Mouse (Mus musculus) testis, postnatal 14 days (tissue): ENCODE measurements at regions not wholly inside any gene's neighbourhood (a gene's known extent, or its start where the extent isn't known, plus 50 kb on each side); places are given as distances from the start of the nearest gene placed in this dataset.
"Not testable (repeated sequence)": the region's sequence is repeated elsewhere in the genome, so short reads cannot be mapped to it uniquely, and the experiment has no call there.

Experiments used
- DNase-seq: peaks from one replicate; pipeline ENCODE4 v3.0.0; 2021; ENCODE audit warnings: low spot score

DNA sequence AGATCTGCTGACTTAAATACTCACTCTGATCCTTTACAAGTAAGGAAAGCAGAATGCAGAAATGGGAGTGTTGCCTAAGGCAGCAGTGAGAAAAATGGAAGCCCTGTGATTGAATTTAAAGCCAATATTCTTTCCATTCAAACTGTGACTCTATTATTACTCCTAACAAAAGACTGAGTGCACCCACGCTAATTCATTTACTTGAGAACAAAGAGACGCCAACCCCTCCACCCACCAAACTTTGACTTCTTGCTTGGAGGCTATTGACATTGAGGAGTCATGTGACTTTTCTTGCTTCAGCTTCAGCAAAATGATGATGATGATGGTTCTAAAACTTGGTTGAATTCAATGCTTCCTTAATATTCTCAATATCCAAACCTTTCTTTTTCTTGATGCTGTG is 245.6 kb downstream of the Enc1 start:
- no peak for DNase-seq

DNA sequence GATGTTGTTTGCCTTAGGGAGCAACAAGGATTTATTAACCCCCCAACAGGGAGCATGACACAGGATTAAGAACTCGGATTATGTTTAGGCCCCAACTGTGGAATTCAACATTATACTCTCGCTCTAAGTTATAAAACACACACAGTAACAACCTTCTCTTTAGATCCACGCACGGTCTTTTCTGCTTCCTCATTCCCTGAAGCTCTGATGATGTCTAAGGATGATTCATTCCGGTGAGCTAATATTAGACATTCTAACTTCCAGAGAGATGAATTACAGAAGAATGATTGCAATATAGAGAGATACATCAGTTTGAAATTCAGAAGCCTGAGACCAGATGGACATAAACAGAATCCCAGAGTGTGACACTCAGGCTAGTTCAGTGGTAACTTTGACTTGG is 245.0 kb downstream of the Enc1 start:
- DNase-seq = no peak

DNA sequence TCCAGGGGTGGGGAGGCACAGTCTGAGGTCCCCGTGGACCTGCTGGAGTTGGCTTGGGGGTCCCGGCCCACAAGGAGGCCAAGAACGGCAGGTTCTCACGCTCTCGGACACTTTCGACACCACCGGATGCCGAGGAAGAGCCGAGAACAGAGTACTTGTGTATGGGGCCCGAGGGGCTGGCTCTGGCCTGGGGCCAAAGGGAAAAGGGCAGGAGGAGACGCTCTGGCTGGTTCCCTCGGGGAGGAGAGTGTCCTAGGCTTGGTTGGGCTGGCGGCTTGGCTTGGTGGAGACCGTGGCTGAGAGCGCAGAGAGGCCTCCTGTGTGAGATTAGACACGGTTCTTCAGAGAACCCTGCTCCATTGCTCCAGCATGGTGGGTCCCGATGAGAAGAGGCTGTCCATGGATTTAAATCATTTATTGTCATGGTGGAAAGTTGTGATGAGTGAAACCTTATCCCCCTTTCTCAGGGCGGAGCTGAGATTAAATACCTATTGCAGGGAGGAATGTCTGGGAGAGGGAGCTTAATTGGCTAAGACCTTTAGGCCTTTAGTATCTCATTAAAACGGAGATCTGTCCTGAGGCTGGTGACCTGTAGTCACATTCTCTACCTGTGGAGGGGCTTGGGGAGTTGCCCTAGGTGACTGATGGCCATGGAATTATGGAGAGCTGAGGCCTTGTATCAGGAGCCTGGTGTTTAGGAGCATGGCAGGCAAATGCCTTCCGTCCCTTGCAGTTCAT is 244.1 kb downstream of the Enc1 start:
- no peak for DNase-seq

DNA sequence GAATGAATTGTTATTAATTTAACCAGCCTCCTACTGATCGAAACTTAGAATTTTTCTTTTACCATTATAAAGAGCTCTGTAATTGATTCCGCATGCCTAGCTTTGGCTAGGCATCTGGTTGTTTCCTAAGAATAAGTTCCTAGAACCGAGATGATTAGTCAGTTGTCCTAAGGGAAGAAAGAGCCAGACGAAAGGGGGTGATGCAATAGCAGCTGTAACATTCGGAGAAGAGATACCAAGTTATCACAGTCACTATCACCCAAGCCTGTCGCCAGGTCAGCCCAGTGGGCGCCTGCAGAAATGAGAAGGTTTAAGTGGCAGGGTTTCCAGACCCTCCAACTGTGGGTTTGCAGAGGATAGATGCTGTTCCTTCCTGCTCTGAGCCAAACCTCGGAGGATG is 242.8 kb downstream of the Enc1 start:
- DNase-seq = no peak

DNA sequence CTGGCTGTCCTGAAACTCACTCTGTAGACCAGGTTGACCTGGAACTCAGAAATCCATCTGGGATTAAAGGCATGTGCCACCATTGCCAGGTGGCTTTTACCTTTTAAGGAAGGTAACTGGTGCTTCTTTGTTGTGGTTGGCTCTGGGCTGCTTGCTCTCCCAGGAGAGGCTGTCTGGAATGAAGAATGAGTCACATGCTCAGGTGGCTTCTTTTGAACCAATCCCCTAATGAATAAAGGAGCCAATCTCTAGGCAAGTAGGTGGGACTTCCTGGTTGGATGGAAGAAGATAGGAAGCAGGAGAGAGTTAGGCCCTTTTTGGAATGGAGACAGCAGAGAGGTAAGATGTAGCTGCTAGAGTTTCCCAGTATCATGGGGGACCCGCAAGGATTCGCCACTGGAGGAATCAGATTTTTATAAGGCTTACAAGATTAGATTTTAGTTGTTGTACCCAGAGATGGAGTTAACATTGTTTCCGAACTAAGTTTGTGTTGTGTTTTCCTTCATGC is 241.6 kb downstream of the Enc1 start:
- DNase-seq = no peak

DNA sequence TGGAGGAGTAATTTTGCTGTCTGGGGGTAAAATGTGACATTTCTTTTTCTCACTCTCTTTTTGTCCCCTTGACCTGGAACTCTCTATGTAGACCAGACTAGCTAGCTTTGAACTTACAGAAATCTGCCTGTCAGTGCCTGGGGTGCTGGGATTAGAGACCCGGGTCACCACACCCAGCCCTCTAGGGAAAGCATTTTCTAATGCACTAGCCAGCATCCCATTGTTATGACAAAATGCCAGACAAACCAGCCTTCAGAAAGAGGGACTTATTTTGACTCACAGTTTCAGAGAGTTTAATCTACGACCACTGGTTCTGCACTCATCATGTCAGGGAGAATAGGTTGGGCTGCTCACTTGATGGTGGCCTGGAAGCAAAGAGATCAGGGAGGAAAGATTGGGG is 240.4 kb downstream of the Enc1 start:
- no peak for DNase-seq

DNA sequence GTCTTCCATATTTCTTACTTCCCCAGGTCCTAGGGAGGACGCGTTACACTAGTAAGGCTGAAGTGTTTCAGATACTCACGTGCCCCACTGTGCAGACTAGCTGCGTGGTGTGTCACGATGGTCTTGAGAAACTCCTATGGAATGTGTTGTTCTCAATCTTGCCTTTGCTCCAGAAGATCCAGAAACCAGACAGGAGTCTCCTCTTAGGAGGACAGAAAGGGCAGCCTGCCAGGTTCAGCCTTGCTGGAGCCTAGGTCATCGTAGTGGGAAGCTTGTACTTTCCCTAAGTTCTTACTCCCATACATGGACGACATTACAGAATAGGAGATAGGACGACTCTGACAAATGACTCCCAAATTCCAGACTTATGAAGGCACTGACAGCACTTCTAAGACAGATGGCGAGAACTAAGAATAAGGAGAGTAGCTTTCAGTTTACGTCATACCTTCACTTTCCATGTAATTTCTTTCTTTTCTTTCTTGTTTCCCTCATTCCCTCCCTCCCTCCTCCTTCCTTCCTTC is 238.2 kb downstream of the Enc1 start:
- DNase-seq = no peak

DNA sequence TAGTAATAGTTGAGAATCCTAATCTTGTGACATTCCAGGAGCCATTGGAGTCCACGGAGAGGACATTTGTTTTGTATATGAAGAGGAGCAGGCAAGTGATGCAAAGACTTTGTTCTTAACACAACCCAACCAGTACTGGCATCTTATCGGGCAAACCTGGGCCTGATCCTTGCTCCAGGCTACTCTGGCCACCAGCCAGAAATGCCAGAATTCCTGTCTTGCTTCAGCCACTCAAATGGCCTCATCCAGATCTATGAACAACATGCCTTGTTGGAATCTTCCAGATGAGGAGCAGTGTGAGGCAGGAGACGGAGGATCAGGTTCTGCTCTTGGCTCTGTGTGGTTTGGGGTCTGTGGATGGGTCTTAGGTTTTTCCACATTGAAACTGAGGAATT is 233.1 kb downstream of the Enc1 start:
- no peak for DNase-seq

DNA sequence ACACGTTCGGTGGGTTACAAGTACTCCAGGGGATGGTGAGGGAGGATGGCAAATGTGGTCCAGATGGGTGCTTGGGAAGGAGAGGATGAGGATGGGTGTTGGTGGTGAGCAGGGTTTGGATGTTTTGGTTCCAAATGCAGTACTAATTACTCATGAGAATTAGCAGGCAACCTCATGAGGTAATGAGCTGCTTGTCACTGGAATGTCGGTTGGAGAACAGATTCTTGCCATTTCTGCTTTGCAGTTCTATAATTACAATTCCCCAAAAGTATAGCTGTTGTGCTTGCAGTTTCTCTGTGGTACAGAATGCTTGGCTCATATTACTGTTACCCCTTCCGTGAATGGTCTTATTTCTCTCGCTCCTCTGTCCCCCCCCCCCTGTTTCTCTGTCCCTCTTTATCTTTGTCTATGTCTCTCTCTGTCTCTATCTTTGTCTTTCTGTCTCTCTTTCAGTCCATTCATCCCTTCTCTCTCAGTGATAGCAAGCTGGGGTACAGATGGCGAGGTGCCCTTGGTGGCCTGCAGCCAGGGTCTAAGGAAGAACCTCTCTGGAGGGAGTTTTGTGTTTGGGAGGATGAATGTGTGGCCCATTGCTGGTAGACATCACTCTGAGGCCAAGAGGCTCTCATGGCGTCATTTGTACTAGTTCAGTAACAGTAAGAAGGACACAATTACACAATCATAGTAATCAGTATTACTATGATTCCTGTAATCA is 232.5 kb downstream of the Enc1 start:
- DNase-seq = no peak

DNA sequence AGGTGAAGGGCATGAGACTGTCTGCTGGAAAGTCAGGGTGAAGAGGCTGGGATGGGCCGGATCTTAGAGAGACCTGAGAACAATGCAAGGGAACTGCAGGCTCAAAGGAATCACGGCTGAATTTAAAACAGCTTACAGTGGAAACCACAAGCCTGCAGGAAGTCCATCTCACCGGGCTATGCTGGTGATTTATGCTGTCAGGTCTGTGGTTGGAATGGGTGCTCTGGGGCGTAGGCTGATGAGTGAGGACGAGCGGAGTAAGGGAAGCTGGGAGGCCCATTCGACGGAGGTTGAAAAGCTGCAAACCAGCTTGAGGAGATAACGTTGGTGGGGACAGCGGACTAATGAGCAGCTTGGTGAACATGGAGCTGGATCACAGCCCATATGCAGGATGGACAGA is 229.1 kb downstream of the Enc1 start:
- no peak for DNase-seq

DNA sequence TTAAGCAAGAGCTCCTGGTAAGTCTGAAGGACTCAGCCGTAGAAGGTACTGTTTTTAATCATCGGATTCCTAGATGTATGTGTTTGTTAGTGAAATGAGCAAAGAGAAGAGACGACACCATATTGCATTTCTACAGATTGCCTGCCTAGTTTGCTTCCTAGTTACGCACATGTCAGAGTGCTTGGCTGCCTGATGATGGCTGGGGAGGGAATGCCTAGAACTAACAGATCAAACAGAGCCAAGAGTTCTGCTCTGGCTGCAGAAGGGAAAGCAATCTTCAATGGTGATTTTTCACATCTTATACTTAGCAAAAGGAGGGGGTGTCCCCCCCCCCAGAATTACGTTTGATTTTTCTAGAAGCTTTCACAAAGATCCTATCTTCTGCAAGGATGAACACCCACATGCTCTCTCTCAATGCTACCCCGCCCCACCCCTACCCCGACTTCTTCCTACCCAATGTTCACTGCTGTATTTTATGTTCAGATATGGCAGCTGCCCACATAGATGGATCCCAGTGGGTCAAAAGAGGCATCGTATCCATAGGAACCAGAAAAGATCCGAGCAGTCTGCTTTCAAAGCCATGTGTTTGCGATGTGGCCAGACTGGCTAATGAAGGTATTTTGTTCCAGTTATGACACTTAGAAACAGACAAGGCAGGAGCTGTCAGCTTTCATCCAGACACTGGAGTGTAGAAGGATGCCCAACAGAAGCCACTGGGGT is 228.1 kb downstream of the Enc1 start:
- no peak for DNase-seq

DNA sequence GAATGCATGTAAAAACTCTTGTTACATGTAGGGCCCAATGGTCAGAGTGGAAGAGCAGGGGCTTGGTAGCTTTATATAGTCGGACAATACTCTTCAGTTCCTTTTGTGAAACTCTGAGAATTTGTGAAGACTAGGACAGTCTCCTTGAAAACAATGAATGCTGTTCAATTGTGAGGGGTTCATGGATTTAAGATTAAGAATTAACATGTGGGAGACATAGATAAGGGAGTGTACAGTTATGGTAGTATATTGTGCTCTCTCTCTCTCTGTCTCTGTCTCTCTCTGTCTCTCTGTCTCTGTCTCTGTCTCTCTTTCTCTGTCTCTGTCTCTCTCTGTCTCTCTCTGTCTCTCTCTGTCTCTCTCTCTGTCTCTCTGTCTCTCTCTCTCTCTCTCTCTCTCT is 225.7 kb downstream of the Enc1 start:
- not testable (repeated sequence) for DNase-seq

DNA sequence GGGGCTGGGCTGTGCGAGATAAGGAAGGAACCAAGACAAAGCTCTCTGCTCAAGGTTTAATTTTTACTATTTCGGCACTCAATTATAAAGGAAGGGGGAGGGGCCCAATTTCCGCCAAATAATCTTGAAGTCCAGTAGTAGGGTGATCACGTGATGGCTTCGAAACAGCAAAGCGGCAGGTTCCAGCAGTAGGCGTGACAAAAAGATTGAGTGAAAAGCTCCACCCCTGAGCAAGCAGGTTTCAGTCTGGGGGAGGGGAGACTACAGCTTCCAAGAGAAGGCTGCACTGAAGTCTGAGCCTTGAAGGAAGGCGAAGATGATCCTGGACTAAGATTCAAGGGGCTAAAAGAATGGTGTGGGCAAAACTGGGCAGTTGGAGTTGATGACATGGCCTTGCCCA is 222.9 kb downstream of the Enc1 start:
- no peak for DNase-seq

DNA sequence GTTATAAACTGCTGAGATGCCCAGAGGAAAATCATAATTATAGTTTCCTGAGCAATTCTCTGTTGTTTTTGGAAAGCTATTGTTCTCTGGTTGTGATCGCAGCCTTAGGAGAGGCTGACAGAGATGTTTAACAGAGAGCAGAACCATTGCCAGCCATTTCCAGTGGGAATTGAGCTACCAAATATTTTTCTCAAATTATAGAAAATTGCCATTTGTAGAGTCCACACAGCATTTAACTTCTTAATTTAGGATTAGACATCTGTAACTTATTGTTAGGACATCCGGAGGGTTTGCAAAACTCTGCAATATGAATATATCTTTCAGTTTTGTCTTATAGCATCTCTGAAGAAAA is 222.0 kb downstream of the Enc1 start:
- no peak for DNase-seq

DNA sequence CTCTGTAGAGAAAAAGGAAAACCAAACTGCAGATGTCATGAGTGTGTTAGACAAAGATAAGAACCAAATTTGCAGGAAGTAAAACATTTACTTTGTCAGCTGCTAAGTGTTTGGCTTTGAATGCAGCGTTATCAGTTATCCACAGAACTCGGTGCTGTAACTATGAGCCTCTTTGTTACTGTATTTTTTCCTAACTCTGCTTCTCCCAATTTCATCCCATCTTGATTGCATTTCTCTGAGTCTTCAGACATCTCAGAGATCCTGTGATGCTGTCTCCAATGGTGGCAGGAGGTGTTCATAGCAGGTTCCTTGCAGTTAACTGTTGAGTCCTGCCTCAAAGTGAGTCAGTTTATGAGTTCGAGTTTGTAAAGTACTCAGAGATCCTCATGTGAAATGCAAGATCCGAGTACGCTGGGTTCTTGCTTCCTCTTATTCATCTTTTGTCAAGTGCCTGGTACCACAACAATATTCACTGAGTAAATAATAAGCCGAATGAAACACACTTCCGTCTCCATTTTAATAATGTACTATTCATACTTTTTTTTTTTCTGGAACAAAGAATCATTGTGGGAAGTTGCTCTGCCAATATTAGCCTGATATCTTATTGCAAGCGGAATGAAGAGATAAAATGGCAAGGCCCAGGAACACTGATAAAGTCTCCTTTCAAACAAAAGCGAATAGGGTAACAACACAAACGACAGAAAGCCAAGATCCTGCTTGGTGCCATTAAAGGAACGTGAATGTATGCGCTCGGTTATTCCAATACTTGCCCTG is 221.4 kb downstream of the Enc1 start:
- DNase-seq = no peak

DNA sequence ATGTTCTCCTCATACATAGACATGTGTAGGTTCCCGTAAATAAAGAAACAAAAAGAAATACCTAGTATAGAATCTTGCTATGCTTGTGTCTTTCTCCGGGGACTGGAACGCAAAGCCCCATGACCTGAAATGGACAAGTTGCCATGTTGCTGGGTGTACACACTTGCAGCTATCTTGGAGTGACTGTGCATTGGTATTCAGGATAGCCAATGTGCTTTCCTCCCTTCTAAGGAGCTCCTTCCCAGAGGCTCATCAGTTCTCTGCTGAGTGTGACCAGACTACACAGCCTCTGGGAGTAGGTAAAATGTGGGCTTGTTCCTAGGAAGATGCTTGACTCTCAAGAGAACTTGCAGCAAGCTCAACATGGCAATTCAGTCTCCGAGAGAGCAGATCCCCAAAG is 220.3 kb downstream of the Enc1 start:
- no peak for DNase-seq

DNA sequence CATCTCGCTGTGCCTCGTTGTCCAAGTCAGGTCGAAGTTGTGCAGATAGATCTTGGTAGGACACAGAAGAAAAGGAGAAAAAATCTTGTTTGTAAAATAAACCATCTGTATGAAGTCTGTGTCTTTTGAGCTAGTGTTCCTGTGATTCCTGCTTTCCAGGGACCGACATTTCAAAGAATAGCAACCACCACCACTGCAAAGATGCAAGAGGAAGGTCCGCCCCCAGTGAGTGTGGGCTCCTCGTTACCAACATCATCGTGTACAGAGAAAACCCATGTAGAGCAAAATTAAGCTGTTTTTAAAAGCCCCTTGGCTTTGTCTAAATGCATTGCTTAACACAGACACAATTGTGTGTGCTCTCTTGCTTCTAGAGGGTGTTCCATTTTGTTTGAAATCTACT is 218.2 kb downstream of the Enc1 start:
- no peak for DNase-seq

DNA sequence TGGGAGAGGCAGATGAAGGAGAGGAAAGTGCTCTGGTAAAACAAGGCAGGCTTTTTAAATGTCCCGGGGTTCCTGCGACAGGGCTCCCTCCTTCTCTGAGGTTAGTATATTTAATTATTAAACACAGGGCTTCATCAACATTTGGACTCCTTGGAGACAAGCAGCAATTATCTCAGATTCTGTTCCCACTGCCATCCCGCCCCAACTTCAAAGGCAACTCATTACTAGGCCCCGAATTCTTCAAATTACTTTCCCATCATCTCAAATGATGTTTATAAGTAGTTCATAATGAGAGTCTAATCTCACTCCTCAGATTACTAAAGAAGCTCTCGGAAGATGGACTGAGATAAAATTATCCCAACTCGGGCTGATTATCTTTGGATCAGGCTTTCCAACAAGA is 215.1 kb downstream of the Enc1 start:
- no peak for DNase-seq

DNA sequence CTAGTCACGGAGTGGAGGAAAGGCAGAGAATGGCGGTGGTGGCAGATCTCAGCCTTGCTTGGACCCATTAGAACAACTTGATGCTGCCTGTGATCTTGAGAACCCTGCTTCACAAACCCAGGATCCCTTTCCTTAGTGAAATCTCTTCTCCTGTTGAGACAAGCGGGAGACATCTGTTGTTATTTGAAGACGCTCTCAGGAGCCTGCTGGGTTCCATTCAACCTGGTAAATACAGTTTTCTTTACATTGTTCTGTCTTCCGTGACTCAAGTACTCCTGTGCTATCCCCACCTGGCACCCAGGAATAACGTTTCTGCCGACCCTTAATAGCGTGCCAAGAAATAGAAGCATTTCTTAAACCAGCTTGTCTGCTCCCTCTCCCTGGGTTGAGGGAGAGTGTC is 213.8 kb downstream of the Enc1 start:
- DNase-seq = no peak

DNA sequence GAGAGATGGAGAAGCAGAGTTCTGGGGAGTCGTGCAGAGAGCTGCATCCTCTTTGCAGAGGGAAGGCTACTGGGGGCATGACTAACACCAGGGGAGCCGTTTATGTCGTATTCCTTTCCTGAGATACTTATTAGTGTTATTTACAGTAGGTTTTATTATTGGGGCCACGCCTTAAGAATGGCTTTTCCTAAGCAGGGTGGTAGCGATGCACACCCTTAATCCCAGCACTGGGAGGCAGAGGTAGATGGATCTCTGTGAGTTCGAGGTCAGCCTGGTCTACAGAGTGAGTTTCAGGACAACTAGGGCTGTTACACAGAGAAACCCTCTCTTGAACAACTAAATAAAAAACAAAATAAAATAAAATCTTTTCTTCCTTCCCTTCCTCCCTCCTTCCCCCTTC is 212.6 kb downstream of the Enc1 start:
- no peak for DNase-seq

DNA sequence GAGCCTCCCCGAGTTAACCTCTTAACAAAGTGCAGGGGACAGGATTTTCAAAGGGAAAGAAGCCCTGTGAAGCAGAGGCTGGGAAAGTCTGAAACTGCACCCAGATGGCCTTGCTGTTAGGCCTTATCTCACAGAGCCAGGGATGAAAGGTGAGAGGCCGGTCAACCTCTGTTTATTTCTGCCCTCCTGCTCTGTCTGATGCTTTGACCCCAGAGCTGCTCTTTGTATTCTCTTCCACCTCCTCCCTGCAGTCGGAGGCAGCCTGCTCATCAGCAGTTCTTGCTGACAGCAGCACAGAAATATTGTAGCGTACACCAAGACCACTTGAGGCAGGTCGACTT is 212.2 kb downstream of the Enc1 start:
- no peak for DNase-seq

DNA sequence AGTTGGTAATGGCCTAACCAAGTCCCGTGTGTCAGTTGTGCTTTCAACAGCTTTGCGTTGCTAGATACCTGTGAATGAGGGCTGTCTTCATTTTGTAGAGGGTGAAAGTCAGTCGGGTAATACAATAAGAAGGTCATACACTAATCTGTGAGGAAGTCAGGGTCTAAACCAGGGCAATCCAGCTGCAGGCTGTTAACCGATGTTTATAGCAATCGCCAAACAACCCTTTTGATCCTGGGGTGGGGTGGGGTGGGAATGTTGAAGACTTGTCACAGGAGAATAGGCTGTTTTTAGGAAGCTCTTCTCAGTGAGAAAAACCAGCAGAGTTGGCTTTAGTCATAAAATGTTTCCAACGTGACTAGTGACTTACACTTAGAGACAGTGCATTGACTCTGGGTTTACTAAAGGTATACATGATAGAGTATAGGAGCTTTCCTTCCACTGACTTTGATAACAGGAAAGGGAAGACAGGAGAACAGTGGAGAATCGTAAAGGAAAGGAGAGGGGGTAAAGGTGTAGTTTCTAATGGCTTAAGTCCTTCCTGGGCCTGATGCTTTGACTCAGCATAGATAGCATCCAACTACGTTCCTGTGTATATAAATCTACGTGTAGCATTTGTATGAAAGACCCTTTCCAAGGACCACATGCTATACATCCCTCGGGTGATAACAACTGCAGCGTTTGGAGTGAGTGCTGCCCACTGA is 211.6 kb downstream of the Enc1 start:
- no peak for DNase-seq
